Mouse (Mus musculus): ENCODE measurements at regions not wholly inside any gene's neighbourhood (a gene's known extent, or its start where the extent isn't known, plus 50 kb on each side); places are given as distances from the start of the nearest gene placed in this dataset.
A peak's percentile ranks its signal among the peaks of the same experiment; 100 is the strongest.

GRCm38 (mm10) chr11:52648176-52648839, 116.1 kb upstream of the Fstl4 start:
- Histone ChIP-seq H3K27ac (ENCODE audit: low read depth, low read length) (no peak overlapping the region), H3K9me3 (replicated peaks; ENCODE audit: control insufficient read depth, low read length) (no peaks in the 10 kb centered on the region), H3K4me1 (ENCODE audit: control insufficient read depth, insufficient read depth, low read length) (peaks cover 7% of the 10 kb centered on the region; the same call in 1 of the 2 replicates), H3K4me2 (ENCODE audit: low read length) (no peak overlapping the region), H3K36me3 (ENCODE audit: control insufficient read depth, insufficient read depth, low read length) (no peaks in the 10 kb centered on the region), H3K4me3 (ENCODE audit: low read depth, low read length) (no peak overlapping the region), H3K9ac (ENCODE audit: low read length) (no peak overlapping the region), H3K27me3 (replicated peaks; ENCODE audit: control insufficient read depth, insufficient read depth, low read length) (no peaks in the 10 kb centered on the region)
- WGBS = 47% methylated on average over 15 of the region's 15 CpGs
- DNase-seq (ENCODE audit: low spot score) (no peak), ATAC-seq (no peak)

- Histone ChIP-seq H3K9me3 (replicated peaks; ENCODE audit: control insufficient read depth, low read length) (no peaks in the 10 kb centered on the region), H3K27ac (ENCODE audit: low read depth, low read length) (no peak overlapping the region), H3K9ac (ENCODE audit: low read length) (no peak overlapping the region), H3K4me2 (ENCODE audit: low read length) (no peak overlapping the region), H3K4me1 (ENCODE audit: control insufficient read depth, insufficient read depth, low read length) (peaks cover 7% of the 10 kb centered on the region; the same call in 1 of the 2 replicates), H3K36me3 (ENCODE audit: control insufficient read depth, insufficient read depth, low read length) (no peaks in the 10 kb centered on the region), H3K4me3 (ENCODE audit: low read depth, low read length) (no peak overlapping the region), H3K27me3 (replicated peaks; ENCODE audit: control insufficient read depth, insufficient read depth, low read length) (no peaks in the 10 kb centered on the region)
- WGBS = 82% methylated on average over 8 of the region's 8 CpGs
- no peak for ATAC-seq
- no peak for DNase-seq (ENCODE audit: low spot score)
Observed at GRCm38 (mm10) chr11:52648849-52649400, 115.5 kb upstream of the Fstl4 start.

- no peak overlapping the region for H3K4me2 ChIP-seq (ENCODE audit: low read length)
- no peaks in the 10 kb centered on the region for H3K36me3 ChIP-seq (ENCODE audit: control insufficient read depth, insufficient read depth, low read length)
- no peak for DNase-seq (ENCODE audit: low spot score)
- no peak for ATAC-seq
- no peak overlapping the region for H3K4me3 ChIP-seq (ENCODE audit: low read depth, low read length)
- WGBS = 78% methylated on average over 7 of the region's 7 CpGs
- H3K27ac ChIP-seq (ENCODE audit: low read depth, low read length) = no peak overlapping the region
- no peak overlapping the region for H3K9ac ChIP-seq (ENCODE audit: low read length)
- no peaks in the 10 kb centered on the region for H3K4me1 ChIP-seq (ENCODE audit: control insufficient read depth, insufficient read depth, low read length)
- H3K9me3 ChIP-seq (replicated peaks; ENCODE audit: control insufficient read depth, low read length) = no peaks in the 10 kb centered on the region
- H3K27me3 ChIP-seq (replicated peaks; ENCODE audit: control insufficient read depth, insufficient read depth, low read length) = no peaks in the 10 kb centered on the region
Observed at GRCm38 (mm10) chr11:52654640-52655039, 109.8 kb upstream of the Fstl4 start.

GRCm38 (mm10) chr11:52655720-52656474, 108.5 kb upstream of the Fstl4 start:
- H3K4me3 ChIP-seq (ENCODE audit: low read depth, low read length) = no peak overlapping the region
- DNase-seq (ENCODE audit: low spot score) (no peak), ATAC-seq (no peak)
- H3K4me1 ChIP-seq (ENCODE audit: control insufficient read depth, insufficient read depth, low read length) = peaks cover 2% of the 10 kb centered on the region
- H3K27ac ChIP-seq (ENCODE audit: low read depth, low read length) = no peak overlapping the region
- H3K9me3 ChIP-seq (replicated peaks; ENCODE audit: control insufficient read depth, low read length) = no peaks in the 10 kb centered on the region
- H3K36me3 ChIP-seq (ENCODE audit: control insufficient read depth, insufficient read depth, low read length) = no peaks in the 10 kb centered on the region
- no peak overlapping the region for H3K4me2 ChIP-seq (ENCODE audit: low read length)
- no peaks in the 10 kb centered on the region for H3K27me3 ChIP-seq (replicated peaks; ENCODE audit: control insufficient read depth, insufficient read depth, low read length)
- H3K9ac ChIP-seq (ENCODE audit: low read length) = no peak overlapping the region
- 88% methylated on average over 2 of the region's 2 CpGs for WGBS

GRCm38 (mm10) chr11:52661234-52661633, 103.2 kb upstream of the Fstl4 start:
- peak overlapping the region; percentile 18; the same call in 1 of the 2 replicates for H3K4me2 ChIP-seq (ENCODE audit: low read length)
- peak; percentile 88 for DNase-seq (ENCODE audit: low spot score)

GRCm38 (mm10) chr11:52661894-52662593, 102.4 kb upstream of the Fstl4 start:
- H3K4me1 ChIP-seq (ENCODE audit: control insufficient read depth, insufficient read depth, low read length) = peaks cover 15% of the 10 kb centered on the region
- 39% methylated on average over 15 of the region's 15 CpGs for WGBS
- H3K27me3 ChIP-seq (replicated peaks; ENCODE audit: control insufficient read depth, insufficient read depth, low read length) = no peaks in the 10 kb centered on the region
- no peaks in the 10 kb centered on the region for H3K9me3 ChIP-seq (replicated peaks; ENCODE audit: control insufficient read depth, low read length)
- 0 out of 2 replicates have a peak overlapping the region, but pooled peaks have one; percentile 21 for H3K27ac ChIP-seq (ENCODE audit: low read depth, low read length)
- H3K4me2 ChIP-seq (ENCODE audit: low read length) = no peak overlapping the region
- no peak overlapping the region for H3K4me3 ChIP-seq (ENCODE audit: low read depth, low read length)
- ATAC-seq (peak; percentile 68), DNase-seq (ENCODE audit: low spot score) (peak; percentile 60)
- no peaks in the 10 kb centered on the region for H3K36me3 ChIP-seq (ENCODE audit: control insufficient read depth, insufficient read depth, low read length)
- H3K9ac ChIP-seq (ENCODE audit: low read length) = no peak overlapping the region

More at GRCm38 (mm10) chr11:52661234-52661633, 103.2 kb upstream of the Fstl4 start:
- no peak overlapping the region for H3K4me3 ChIP-seq (ENCODE audit: low read depth, low read length)
- no peaks in the 10 kb centered on the region for H3K9me3 ChIP-seq (replicated peaks; ENCODE audit: control insufficient read depth, low read length)
- H3K36me3 ChIP-seq (ENCODE audit: control insufficient read depth, insufficient read depth, low read length) = no peaks in the 10 kb centered on the region
- no peaks in the 10 kb centered on the region for H3K27me3 ChIP-seq (replicated peaks; ENCODE audit: control insufficient read depth, insufficient read depth, low read length)
- no peak overlapping the region for H3K9ac ChIP-seq (ENCODE audit: low read length)
- 0 out of 2 replicates have a peak overlapping the region, but pooled peaks have one; percentile 27 for H3K27ac ChIP-seq (ENCODE audit: low read depth, low read length)
- ATAC-seq = peak; percentile 93
- 9% methylated on average over 12 of the region's 12 CpGs for WGBS
- peaks cover 15% of the 10 kb centered on the region for H3K4me1 ChIP-seq (ENCODE audit: control insufficient read depth, insufficient read depth, low read length)

GRCm38 (mm10) chr11:52665343-52665742, 99.1 kb upstream of the Fstl4 start:
- no peak overlapping the region for H3K27ac ChIP-seq (ENCODE audit: low read depth, low read length)
- DNase-seq (ENCODE audit: low spot score) (no peak), ATAC-seq (no peak)
- no peak overlapping the region for H3K4me2 ChIP-seq (ENCODE audit: low read length)
- no peaks in the 10 kb centered on the region for H3K36me3 ChIP-seq (ENCODE audit: control insufficient read depth, insufficient read depth, low read length)
- 77% methylated on average over 1 of the region's 1 CpGs for WGBS
- no peaks in the 10 kb centered on the region for H3K27me3 ChIP-seq (replicated peaks; ENCODE audit: control insufficient read depth, insufficient read depth, low read length)
- peaks cover 15% of the 10 kb centered on the region for H3K4me1 ChIP-seq (ENCODE audit: control insufficient read depth, insufficient read depth, low read length)
- no peak overlapping the region for H3K4me3 ChIP-seq (ENCODE audit: low read depth, low read length)
- no peak overlapping the region for H3K9ac ChIP-seq (ENCODE audit: low read length)
- 0 out of 2 replicates have a peak, but pooled peaks cover 5% of the 10 kb centered on the region for H3K9me3 ChIP-seq (replicated peaks; ENCODE audit: control insufficient read depth, low read length)

GRCm38 (mm10) chr11:52675022-52675421, 89.4 kb upstream of the Fstl4 start:
- DNase-seq (ENCODE audit: low spot score) = no peak
- H3K9ac ChIP-seq (ENCODE audit: low read length) = no peak overlapping the region
- no peaks in the 10 kb centered on the region for H3K36me3 ChIP-seq (ENCODE audit: control insufficient read depth, insufficient read depth, low read length)
- 89% methylated on average over 6 of the region's 6 CpGs for WGBS
- H3K9me3 ChIP-seq (replicated peaks; ENCODE audit: control insufficient read depth, low read length) = no peaks in the 10 kb centered on the region
- no peak overlapping the region for H3K4me3 ChIP-seq (ENCODE audit: low read depth, low read length)
- ATAC-seq = no peak
- no peaks in the 10 kb centered on the region for H3K27me3 ChIP-seq (replicated peaks; ENCODE audit: control insufficient read depth, insufficient read depth, low read length)
- H3K27ac ChIP-seq (ENCODE audit: low read depth, low read length) = no peak overlapping the region
- H3K4me2 ChIP-seq (ENCODE audit: low read length) = no peak overlapping the region
- no peaks in the 10 kb centered on the region for H3K4me1 ChIP-seq (ENCODE audit: control insufficient read depth, insufficient read depth, low read length)
